Comparison of ENCODE assay signal across 11 mouse cellular contexts in genomic region chr7:136797780-136798435, GRCm38 (mm10).
DNase-seq lines count a peak whose midpoint lies in the region; ATAC-seq and TF ChIP-seq lines count a peak whose summit lies in the region.
"Had no signal": no experiment of that assay in that cellular context is flagged by ENCODE, and none has a peak within 500 bp of the region (broad histone marks: within the 10 kb centered on the region; RNA-seq: fewer than 3 reads in every experiment).

No protein-coding gene starts in this region.

- TF ChIP-seq POLR2A in lung, adult 2 months (IDR thresholded peaks at IDR 0.05; ENCODE audit: borderline replicate concordance, extremely low read depth, low read depth, low read length): no peak

- H3K9me3 ChIP-seq in lung, embryonic 14.5 days (ENCODE audit: low read depth, low read length): no peaks in the 10 kb centered on the region
- no peaks in the 10 kb centered on the region for H3K9me3 ChIP-seq in intestine, embryonic 16.5 days (ENCODE audit: control insufficient read depth, low read length)
- H3K9me3 ChIP-seq in stomach, embryonic 15.5 days: no peaks in the 10 kb centered on the region

- intact Hi-C loops in gastrocnemius, postnatal 14 days (cut with DNase I; ENCODE audit: low total_unique reads): no loop called here
- intact Hi-C loops in gastrocnemius, adult 2 months (cut with DNase I): no loop called here

- no peak overlapping the region for H3K27ac ChIP-seq in gastrocnemius, adult 2 months
- H3K27ac ChIP-seq in lung, embryonic 14.5 days (ENCODE audit: low read depth): no peak overlapping the region
- no peak overlapping the region for H3K27ac ChIP-seq in intestine, embryonic 16.5 days (ENCODE audit: low read length)
- H3K27ac ChIP-seq in stomach, embryonic 15.5 days: peak overlapping the region; percentile 62

- no peaks in the 10 kb centered on the region for H3K36me3 ChIP-seq in lung, embryonic 14.5 days (ENCODE audit: insufficient read depth)
- H3K36me3 ChIP-seq in intestine, embryonic 16.5 days (ENCODE audit: control insufficient read depth, insufficient read depth, low read length): no peaks in the 10 kb centered on the region
- no peaks in the 10 kb centered on the region for H3K36me3 ChIP-seq in stomach, embryonic 15.5 days

- H3K9ac ChIP-seq in lung, embryonic 14.5 days: no peak overlapping the region
- no peak overlapping the region for H3K9ac ChIP-seq in intestine, embryonic 16.5 days (ENCODE audit: low read depth, low read length)
- H3K9ac ChIP-seq in stomach, embryonic 15.5 days: no peak overlapping the region

- no peak for TF ChIP-seq CTCF in gastrocnemius, adult 2 months (IDR thresholded peaks at IDR 0.05)
- TF ChIP-seq CTCF in lung, embryonic 14.5 days (IDR thresholded peaks at IDR 0.05; ENCODE audit: low read depth): no peak
- no peak for TF ChIP-seq CTCF in lung, adult 2 months (IDR thresholded peaks at IDR 0.05; ENCODE audit: insufficient read depth, low read length)

- 44% methylated on average over 11 of the region's 11 CpGs for WGBS in lung, embryonic 14.5 days
- 66% methylated on average over 11 of the region's 11 CpGs for WGBS in lung, adult 2 months
- 37% methylated on average over 11 of the region's 11 CpGs for WGBS in intestine, embryonic 16.5 days
- 33% methylated on average over 11 of the region's 11 CpGs for WGBS in stomach, embryonic 15.5 days

- no peak overlapping the region for H3K4me3 ChIP-seq in gastrocnemius, adult 2 months
- no peak overlapping the region for H3K4me3 ChIP-seq in lung, embryonic 14.5 days (ENCODE audit: low read depth, low read length)
- H3K4me3 ChIP-seq in lung, adult 2 months (replicated peaks; ENCODE audit: extremely low read depth, low read depth, low read length): no peak overlapping the region
- no peak overlapping the region for H3K4me3 ChIP-seq in intestine, embryonic 16.5 days (ENCODE audit: low read length)
- no peak overlapping the region for H3K4me3 ChIP-seq in stomach, embryonic 15.5 days (replicated peaks)

- H3K4me1 ChIP-seq in lung, embryonic 14.5 days (ENCODE audit: insufficient read depth): peaks cover 2% of the 10 kb centered on the region; the same call in 1 of the 2 replicates
- H3K4me1 ChIP-seq in lung, adult 2 months (ENCODE audit: control insufficient read depth, insufficient read depth, low read length): no peaks in the 10 kb centered on the region
- H3K4me1 ChIP-seq in intestine, embryonic 16.5 days (ENCODE audit: control insufficient read depth, insufficient read depth, low read length): 0 out of 2 replicates have a peak, but pooled peaks cover 4% of the 10 kb centered on the region
- H3K4me1 ChIP-seq in stomach, embryonic 15.5 days: peaks cover 21% of the 10 kb centered on the region

- H3K27me3 ChIP-seq in lung, embryonic 14.5 days (ENCODE audit: insufficient read depth, low read length): no peaks in the 10 kb centered on the region
- no peaks in the 10 kb centered on the region for H3K27me3 ChIP-seq in intestine, embryonic 16.5 days (replicated peaks; ENCODE audit: control insufficient read depth, insufficient read depth, low read length)
- H3K27me3 ChIP-seq in stomach, embryonic 15.5 days (replicated peaks): no peaks in the 10 kb centered on the region

- no peak overlapping the region for H3K4me2 ChIP-seq in lung, embryonic 14.5 days
- H3K4me2 ChIP-seq in intestine, embryonic 16.5 days (ENCODE audit: low read depth, low read length): no peak overlapping the region
- H3K4me2 ChIP-seq in stomach, embryonic 15.5 days: no peak overlapping the region

- ATAC-seq in lung, embryonic 14.5 days (ENCODE audit: insufficient read depth): no peak
- ATAC-seq in intestine, embryonic 16.5 days: peak; percentile 67
- ATAC-seq in stomach, embryonic 15.5 days (ENCODE audit: insufficient read depth, low FRiP score, low read depth): peak; percentile 76

- DNase-seq in gastrocnemius, postnatal 14 days: peak; percentile 11
- no peak for DNase-seq in gastrocnemius, adult 2 months
- DNase-seq in lung, embryonic 14.5 days: peak; percentile 24
- DNase-seq in lung, adult 2 months: no peak
- DNase-seq in cerebellum, postnatal 36 days: no peak
- DNase-seq in B cell, adult 2 months: no peak
- DNase-seq: adrenal gland, postnatal 14 days; cerebellum, adult 9-10 months; kidney, postnatal 36 days had no signal

Comparison
In these comparisons a context has a peak if more than half of its experiments do, and no peak if none do; other contexts are left out.
1. DNase-seq: peak in gastrocnemius, postnatal 14 days (single experiment) and lung, embryonic 14.5 days (single experiment); none in gastrocnemius, adult 2 months (single experiment), lung, adult 2 months (single experiment), cerebellum, postnatal 36 days (0 of 2) and B cell, adult 2 months (0 of 2).